Mouse (Mus musculus) embryonic stem cell, embryonic (primary cell): Measurements from ENCODE around the gene Ccdc124.

Source experiments
- CTCF ChIA-PET, 4 experiments: fragments of 300-600 bp in 2 of 4; fragments of 350-600 bp in 2 of 4; sonication (Branson Sonifier 250); formaldehyde crosslinking; loops; one replicate each; lab custom pipeline; 2022; ENCODE audit warnings: inconsistent platforms in 2 of 4; lab: Charles Lee
- POLR2A ChIA-PET, 4 experiments: fragments of 300-600 bp in 2 of 4; fragments of 350-600 bp in 2 of 4; sonication (Branson Sonifier 250); formaldehyde crosslinking; loops; one replicate each; lab custom pipeline; 2022; ENCODE audit warnings: antibody characterized with exemption in 4 of 4, inconsistent platforms in 1 of 4; lab: Charles Lee

The Ccdc124 gene

DNA sequence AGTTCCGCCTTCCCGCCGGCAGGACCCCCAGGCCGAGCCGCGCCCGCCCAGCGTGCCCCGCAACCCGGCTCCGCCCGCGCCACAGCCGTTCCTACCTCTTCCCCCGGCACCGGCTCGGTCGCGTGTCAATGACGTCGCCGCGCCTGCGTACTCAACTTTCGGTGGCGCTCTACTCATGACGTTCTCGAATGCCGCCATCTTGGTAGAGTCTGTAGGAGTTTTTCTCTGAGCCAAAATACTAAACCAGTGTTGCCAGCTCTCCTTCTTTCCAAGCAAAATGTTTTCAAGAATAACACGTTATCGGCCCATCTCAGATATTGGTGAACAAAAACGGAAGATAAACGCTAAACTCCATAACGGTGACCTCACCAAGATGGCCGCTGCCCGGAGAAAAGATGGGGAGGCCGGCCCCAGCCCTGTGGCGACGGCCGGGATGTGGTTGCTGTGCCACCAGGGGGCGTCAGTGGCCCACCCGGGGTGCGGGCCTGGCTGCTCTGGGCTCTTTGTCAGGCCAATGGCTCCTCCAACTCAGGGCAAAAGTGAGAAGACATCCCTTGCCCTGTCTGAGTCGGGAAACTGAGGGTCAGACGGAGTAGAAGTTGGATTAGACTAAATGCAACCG, at the start of gene Ccdc124:
Gene Ccdc124, minus strand, starts transcription at position 572 of the 622 bp plus-strand sequence.
- ChIA-PET CTCF (interaction anchor here in 3 of 4 experiments (1.0 to 6.4 kb wide), 8 partner anchors 18 to 173 kb away, joined by 3 to 140 read pairs (median 4); partner anchors contain the start of genes Arrdc2 (in 1 of the 3) and Rpl18a (in 1 of the 3)), POLR2A (interaction anchor here in 3 of 4 experiments (0.6 to 22.5 kb wide), 12 partner anchors 17 to 398 kb away, joined by 3 to 532 read pairs (median 4); partner anchors contain the start of genes Rpl18a (in 3 of the 3), Slc5a5 (in 2 of the 3) and Arrdc2 (in 1 of the 3))

DNA sequence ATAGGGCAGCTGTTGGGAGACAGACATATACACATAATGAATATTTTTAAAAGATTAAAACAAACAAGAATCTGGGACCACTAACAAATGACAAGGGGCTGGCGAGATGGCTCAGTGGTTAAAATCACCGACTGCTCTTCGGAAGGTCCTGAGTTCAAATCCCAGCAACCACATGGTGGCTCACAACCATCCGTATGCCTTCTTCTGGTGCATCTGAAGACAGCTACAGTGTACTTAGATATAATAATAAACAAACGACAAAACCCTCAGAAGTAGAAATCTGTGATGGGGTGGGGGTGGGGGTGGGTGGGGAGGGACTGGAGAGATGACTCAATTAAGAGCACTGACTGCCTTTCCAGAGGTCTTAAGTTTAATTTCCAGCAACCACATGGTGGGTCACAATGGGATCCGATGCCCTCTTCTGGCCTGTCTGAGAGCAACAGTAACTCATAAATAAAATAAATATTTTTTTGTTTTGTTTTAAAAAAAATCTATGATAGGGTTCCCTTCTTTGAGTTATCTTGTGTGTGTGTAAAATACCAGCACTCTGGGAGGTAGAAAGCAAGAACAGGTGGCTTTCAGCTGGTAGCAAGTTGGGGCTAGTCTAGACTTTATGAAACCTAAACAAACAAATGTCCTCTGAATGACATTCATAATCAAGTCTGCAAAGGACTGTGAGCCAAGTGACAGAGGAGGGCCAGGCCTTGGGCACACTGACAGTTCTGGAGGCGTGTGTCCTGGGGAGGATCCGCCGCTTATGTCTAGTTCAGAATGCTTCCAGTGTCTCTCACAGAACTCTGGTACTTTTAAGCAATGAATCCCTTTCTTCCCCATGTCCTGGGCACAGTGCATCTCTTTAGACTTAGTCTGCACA, 46.6 kb upstream of the Ccdc124 start:
- POLR2A ChIA-PET: interaction anchor here in 3 of 4 experiments (0.7 to 10.1 kb wide), 5 partner anchors 12 to 26 kb away, joined by 3 to 186 read pairs (median 3); partner anchors contain the start of genes Rpl18a (in 2 of the 3) and Slc5a5 (in 1 of the 3)
- CTCF ChIA-PET: no interaction called here

DNA sequence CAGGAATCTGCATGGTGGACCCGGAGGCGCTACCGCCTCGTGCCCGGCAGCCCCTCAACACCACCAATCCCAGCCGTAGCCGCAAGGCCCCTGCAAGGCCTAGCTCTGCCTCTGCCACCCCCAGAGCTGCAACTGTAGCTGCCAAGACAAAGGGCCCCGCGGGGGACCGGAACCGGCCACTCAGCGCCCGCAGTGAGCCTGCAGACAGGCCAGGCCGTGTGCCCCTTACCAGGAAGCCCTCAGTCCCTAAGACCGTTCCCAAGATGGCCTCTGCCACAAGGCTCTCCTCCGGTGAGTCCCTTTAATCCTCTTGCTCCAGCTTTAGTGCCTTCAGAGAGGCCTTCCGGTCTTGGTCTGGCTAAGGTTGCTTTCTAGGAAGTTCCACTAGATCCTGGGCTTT, 41.0 kb upstream of the Ccdc124 start:
- ChIA-PET POLR2A (interaction anchor here in 3 of 4 experiments (0.6 to 10.1 kb wide), 18 partner anchors 9 to 444 kb away, joined by 3 to 186 read pairs (median 6); partner anchors contain the start of genes Arrdc2 (in 3 of the 3), Rpl18a (in 3 of the 3), Map1s (in 2 of the 3) and Slc5a5 (in 2 of the 3)), CTCF (interaction anchor here in 1 of 4 experiments (1.0 kb wide), 1 partner anchor 17 kb away, joined by 3 read pairs; the partner anchor contains the start of gene Rpl18a)

DNA sequence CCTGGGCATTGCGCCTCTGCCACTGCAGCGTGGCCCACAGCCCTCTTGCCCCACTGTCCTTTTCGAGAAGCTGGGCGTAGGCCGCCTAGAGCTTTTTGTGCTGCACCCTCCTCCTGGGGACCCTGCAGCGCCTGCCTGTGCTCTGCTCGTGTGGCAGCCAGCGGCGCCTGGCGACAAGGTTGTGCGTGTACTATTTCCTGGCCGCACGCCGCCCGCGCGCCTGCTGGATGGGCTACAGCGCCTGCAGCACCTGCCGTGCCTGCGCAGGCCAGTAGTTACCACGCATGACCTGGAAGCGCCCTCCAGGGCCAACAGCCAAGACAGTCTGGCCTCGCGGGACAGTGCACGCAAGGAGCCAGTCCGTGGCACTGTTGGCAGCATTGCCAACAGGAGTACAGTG, 39.8 kb upstream of the Ccdc124 start:
- POLR2A ChIA-PET: interaction anchor here (0.7 to 10.1 kb wide), 16 partner anchors 8 to 550 kb away, joined by 3 to 186 read pairs (median 8); partner anchors contain the start of genes Arrdc2 (in 3 of the 4), Rpl18a (in 3 of the 4), Slc5a5 (in 2 of the 4) and Abhd8 (in 1 of the 4)
- CTCF ChIA-PET: interaction anchor here in 3 of 4 experiments (0.5 to 1.5 kb wide), 5 partner anchors 8 to 605 kb away, joined by 3 to 7 read pairs (median 4); partner anchors contain the start of genes Map1s (in 1 of the 3) and Rpl18a (in 1 of the 3)

DNA sequence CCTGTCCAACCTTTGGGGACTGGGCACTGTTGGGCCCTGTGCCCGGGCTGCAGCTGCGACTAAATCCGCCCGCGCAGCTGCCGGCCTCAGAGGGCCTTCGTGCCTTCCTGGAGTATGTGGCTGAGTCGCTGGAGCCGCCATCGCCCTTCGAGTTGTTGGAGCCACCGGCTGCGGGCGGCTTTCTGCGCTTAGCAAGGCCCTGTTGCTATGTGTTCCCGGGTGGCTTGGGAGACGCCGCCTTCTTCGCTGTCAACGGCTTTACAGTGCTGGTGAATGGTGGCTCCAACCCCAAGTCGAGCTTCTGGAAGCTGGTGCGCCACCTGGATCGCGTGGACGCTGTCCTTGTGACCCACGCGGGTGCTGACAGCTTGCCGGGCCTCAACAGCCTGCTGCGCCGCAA, 39.2 kb upstream of the Ccdc124 start:
- POLR2A ChIA-PET: interaction anchor here (0.6 to 10.1 kb wide), 12 partner anchors 10 to 550 kb away, joined by 3 to 186 read pairs (median 5); partner anchors contain the start of genes Rpl18a (in 3 of the 4), Arrdc2 (in 2 of the 4), Slc5a5 (in 2 of the 4) and Abhd8 (in 1 of the 4)
- CTCF ChIA-PET: interaction anchor here in 2 of 4 experiments (0.7 to 2.2 kb wide), 4 partner anchors 11 to 22 kb away, joined by 3 to 7 read pairs (median 4); partner anchors contain the start of gene Rpl18a (in 1 of the 2)

DNA sequence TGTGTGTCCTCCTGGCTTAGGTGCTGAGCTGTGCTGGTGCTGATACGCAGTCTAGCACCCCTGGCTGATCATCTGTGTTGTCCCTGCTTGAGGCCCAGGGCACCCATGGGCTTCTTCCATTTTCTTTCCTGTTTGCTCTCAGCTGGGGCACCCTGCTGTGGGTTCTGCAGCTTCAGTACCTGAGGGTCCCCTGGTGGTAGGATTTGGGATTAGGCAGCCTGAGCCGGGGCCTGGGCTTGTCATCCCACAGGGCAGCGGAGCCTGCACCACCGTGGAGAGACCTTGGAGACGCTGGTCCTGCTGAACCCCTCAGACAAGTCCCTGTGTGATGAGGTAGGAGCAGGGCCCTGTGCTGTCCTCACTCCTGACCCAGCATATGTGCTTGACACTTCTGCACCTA, 37.9 kb upstream of the Ccdc124 start:
- ChIA-PET POLR2A (interaction anchor here (0.6 to 10.1 kb wide), 18 partner anchors 8 to 455 kb away, joined by 3 to 186 read pairs (median 4); partner anchors contain the start of genes Rpl18a (in 3 of the 4), Slc5a5 (in 2 of the 4), Arrdc2 (in 1 of the 4) and Myo9b (in 1 of the 4)), CTCF (interaction anchor here in 3 of 4 experiments (0.6 to 2.2 kb wide), 15 partner anchors 9 to 625 kb away, joined by 3 to 7 read pairs (median 4); partner anchors contain the start of genes Rpl18a (in 3 of the 3) and Arrdc2 (in 1 of the 3))

DNA sequence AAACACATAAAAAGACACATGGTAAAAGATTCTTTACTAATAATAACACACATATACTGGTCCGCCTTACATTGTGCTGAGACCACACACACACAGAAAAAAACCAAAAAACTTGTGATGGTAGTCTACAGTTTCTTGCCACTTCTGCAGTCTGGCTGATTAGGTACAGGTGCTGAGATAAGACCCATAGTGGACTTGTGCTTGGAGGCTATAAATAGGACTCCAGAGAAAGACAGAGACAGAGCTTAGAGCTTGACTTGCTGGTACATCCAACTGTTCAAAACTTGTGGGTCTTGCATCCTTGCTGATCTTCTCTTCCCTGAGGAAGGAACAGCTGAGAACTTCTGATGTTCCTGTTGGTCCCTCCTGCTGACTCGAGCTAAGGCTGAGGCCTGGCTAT, 33.8 kb upstream of the Ccdc124 start:
- CTCF ChIA-PET: interaction anchor here in 1 of 4 experiments (1.0 kb wide), 1 partner anchor 10 kb away, joined by 4 read pairs; the partner anchor contains the start of gene Rpl18a
- POLR2A ChIA-PET: interaction anchor here (0.8 to 9.2 kb wide), 8 partner anchors 10 to 68 kb away, joined by 3 to 193 read pairs (median 6); partner anchors contain the start of genes Rpl18a (in 4 of the 4), Arrdc2 (in 2 of the 4) and Slc5a5 (in 1 of the 4)

DNA sequence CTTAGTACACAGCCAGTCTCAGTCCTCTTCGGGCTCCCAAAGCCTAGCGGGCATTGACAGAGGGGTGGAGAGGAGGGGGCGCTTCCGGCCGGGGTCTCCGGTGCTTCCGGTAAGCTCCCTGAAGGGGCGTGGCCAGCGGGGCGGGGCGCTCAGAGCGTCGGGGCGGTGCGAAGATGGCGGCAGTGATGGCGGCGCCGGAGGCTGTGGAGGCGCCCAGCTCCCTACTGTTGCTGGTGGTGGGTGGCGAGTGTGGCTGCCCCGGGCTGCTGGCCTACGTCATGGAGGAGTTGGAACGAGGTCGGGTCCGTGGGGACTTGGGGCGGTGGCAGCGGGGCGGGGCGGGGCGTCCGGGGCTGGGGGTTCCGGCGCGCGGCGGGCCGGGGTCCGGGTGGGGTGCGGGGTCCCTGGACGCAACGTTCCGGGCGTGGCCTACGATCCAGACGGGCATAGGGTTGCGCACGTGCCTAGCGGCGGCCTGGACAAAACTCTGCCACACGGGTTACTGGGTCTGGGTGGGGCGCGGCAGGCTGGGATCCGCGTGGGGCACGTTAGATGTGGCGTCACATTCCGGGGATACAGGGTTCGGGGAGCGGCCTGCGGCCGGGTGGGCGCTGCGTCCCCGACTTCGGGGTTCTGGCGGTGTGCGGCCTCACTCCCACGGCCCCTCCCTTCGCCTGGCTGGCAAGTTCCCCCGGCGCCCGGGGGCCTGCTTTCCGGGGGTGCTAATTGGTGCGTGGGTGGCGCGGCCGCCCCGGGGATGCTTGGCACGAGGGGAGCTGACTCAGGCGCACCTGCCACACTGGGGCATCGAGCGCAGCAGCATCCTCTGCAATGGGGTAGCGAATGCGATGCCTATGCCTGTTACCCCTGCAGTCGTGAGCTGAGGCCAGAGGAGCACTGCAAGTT, 32.3 kb upstream of the Ccdc124 start, which contains the start of gene Map1s:
Gene Map1s, plus strand, starts transcription at position 102 of the 906 bp plus-strand sequence.
- ChIA-PET CTCF (interaction anchor here in 2 of 4 experiments (0.7 to 1.6 kb wide), 9 partner anchors 8 to 84 kb away, joined by 3 to 9 read pairs (median 3); partner anchors contain the start of gene Rpl18a (in 2 of the 2)), POLR2A (interaction anchor here (0.5 to 9.2 kb wide), 63 partner anchors 9 to 1566 kb away, joined by 3 to 193 read pairs (median 4); partner anchors contain the start of genes Rpl18a (in 4 of the 4), Slc5a5 (in 3 of the 4), Arrdc2 (in 2 of the 4) and Gm3336 (in 2 of the 4))

DNA sequence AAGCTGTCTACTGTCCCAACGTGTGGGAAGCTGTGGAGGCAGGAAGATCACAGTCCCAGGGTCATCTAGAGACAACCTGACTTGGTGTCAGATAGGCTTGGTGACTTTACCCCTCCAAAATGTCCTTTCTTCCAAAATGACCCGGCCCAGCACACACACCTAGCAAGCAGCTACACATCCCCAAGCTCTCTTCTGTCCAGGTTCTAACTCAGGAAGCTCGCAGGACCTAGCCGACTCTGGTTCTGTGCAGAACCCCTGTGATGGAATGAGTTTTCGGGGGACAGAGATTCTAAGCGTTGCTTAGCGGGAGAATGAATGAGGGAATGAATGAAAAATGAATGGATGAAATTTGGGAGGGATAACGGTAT, 31.7 kb upstream of the Ccdc124 start:
- ChIA-PET POLR2A (interaction anchor here (0.5 to 9.2 kb wide), 60 partner anchors 8 to 1566 kb away, joined by 3 to 193 read pairs (median 4); partner anchors contain the start of genes Rpl18a (in 4 of the 4), Slc5a5 (in 3 of the 4), Arrdc2 (in 2 of the 4) and Gm3336 (in 2 of the 4)), CTCF (interaction anchor here in 2 of 4 experiments (0.7 to 1.6 kb wide), 9 partner anchors 8 to 83 kb away, joined by 3 to 9 read pairs (median 3); partner anchors contain the start of gene Rpl18a (in 2 of the 2))

DNA sequence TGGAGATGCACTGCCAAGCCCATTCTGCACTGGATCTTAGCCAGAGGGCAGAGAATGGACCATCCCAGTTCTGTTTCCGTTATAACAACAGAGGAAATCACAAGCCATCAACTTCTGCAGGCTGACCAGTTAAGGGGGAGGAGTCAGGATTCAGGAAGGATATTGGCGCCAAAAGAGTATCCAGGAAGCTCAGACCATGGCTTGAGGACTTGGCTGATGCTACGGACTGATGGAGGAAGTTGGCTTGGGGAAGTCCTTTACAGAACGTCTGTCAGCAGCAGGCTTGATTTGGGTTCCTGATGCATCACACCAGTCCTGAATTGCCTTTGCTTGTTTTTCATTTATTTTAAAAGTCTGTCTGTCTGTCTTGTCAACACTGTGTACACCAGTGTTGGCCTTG, 30.8 kb upstream of the Ccdc124 start:
- POLR2A ChIA-PET: interaction anchor here in 3 of 4 experiments (0.6 to 9.2 kb wide), 10 partner anchors 8 to 271 kb away, joined by 3 to 193 read pairs (median 4); partner anchors contain the start of genes Rpl18a (in 2 of the 3) and Slc5a5 (in 2 of the 3)
- CTCF ChIA-PET: interaction anchor here in 2 of 4 experiments (0.6 to 1.1 kb wide), 2 partner anchors 65 to 459 kb away, joined by 3 to 5 read pairs; partner anchors contain the start of gene Arrdc2 (in 1 of the 2)

DNA sequence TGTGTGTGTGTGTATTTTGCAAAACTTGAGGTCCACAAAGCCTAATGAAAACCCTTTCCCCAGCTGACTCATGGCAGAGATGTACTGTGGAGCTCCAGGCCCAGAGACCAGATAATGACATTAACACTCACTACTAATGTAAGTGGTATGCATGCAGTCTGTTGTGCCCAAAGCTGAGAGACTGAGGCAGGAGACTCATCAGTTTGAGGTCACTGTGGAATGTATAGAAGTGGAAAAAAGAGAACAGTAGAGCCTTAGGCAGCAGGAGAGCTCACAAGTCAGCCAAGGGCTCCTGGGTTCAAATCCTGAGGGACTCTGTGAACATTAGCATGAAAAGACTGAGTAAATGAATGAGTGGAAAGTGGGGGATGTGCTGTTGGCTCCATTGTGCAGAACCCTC, 29.8 kb upstream of the Ccdc124 start:
- POLR2A ChIA-PET: interaction anchor here (0.5 to 9.2 kb wide), 17 partner anchors 9 to 270 kb away, joined by 3 to 193 read pairs (median 3); partner anchors contain the start of genes Arrdc2 (in 2 of the 4), Jund (in 1 of the 4), Rpl18a (in 1 of the 4) and Slc5a5 (in 1 of the 4)

DNA sequence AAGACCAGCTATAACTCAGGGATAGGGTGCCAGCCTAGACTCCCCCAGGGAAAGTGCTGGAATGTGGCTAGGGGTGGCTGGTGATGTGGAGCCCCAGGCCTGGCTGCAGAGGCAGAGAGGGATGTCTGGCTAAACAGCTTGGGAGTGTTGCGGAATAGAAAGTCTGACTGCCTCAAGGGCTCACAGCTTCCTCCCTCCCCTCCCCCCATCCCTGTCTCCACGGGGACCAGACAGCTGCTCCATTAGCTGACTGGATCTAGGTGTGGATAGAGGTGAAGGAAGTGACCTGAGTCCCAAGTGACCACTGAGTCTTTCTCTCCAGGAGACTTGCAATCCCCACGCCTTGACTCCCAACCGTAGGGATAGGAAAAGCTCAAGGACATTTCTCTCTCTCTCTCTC, 29.4 kb upstream of the Ccdc124 start:
- POLR2A ChIA-PET: interaction anchor here (0.5 to 9.2 kb wide), 20 partner anchors 9 to 373 kb away, joined by 3 to 193 read pairs (median 3); partner anchors contain the start of genes Arrdc2 (in 3 of the 4), Jund (in 1 of the 4), Rpl18a (in 1 of the 4) and Slc5a5 (in 1 of the 4)
- CTCF ChIA-PET: interaction anchor here (0.6 to 1.6 kb wide), 6 partner anchors 9 to 1580 kb away, joined by 3 to 7 read pairs (median 3); no protein-coding TSS in a partner anchor

More for the DNA sequence above, 29.8 kb upstream of the Ccdc124 start:
- CTCF ChIA-PET: interaction anchor here in 3 of 4 experiments (0.6 to 1.2 kb wide), 8 partner anchors 24 to 1581 kb away, joined by 3 to 6 read pairs (median 3); partner anchors contain the start of gene Arrdc2 (in 1 of the 3)

DNA sequence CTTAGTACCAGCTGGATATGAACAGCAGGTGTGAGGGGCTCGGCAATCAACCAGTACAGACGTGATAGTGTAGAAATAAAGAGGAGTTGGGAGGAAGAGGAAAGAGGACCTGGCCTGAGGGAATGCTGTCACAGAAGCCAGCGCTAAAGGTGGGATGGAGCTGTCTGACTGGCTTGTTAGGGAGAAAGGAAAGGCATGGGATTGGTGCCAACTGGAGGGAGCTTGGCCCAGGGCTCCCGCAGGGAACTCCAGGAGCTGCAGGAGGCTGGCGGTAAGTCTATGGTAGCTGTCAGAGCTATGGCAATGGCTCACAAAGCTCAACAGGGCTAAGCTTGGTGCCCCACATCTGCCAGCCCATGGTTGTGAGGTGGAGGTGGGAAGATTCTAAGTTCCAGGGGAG, 28.5 kb upstream of the Ccdc124 start:
- CTCF ChIA-PET: interaction anchor here in 1 of 4 experiments (1.6 kb wide), 1 partner anchor 10 kb away, joined by 7 read pairs; no protein-coding TSS in a partner anchor
- POLR2A ChIA-PET: interaction anchor here in 3 of 4 experiments (0.5 to 9.2 kb wide), 17 partner anchors 8 to 619 kb away, joined by 3 to 193 read pairs (median 3); partner anchors contain the start of genes Arrdc2 (in 3 of the 3), Rpl18a (in 1 of the 3) and Slc5a5 (in 1 of the 3)

DNA sequence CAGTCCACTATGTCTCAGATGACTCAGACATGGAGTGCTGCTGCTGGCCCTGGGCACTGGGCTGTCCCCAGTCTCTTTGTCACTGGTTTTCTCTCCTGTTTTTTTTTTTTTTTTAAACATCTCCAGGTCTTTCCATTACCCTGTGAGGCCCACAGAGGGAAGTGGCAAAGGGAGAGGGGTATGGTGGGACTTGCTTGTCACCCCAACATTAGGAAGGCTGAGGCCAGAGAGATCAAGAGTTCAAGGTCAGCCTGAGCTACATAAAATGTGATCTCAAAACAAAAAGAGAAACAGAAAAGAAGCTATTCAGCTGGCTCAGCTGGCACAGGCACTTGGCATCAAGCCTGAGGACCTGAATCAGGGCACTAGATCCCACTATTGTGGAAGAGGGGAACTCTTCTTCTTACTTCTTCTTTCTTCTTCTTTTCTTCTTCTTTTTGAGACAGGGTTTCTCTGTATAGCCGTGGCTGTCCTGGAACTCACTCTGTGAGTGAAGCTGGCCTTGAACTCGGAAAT, 27.2 kb upstream of the Ccdc124 start:
- POLR2A ChIA-PET: interaction anchor here in 2 of 4 experiments (1.2 to 9.2 kb wide), 5 partner anchors 7 to 15 kb away, joined by 3 to 193 read pairs (median 4); partner anchors contain the start of genes Rpl18a (in 1 of the 2) and Slc5a5 (in 1 of the 2)
- CTCF ChIA-PET: no interaction called here
